Mouse (Mus musculus): Measurements from ENCODE around the gene Pdlim4.

GRCm38 (mm10) chr11:54064412-54064978 lies 4.3 kb downstream of the Pdlim4 start:
- no peak for TF ChIP-seq ZC3H11A (IDR thresholded peaks at IDR 0.05; ENCODE audit: borderline replicate concordance, low read depth, low read length)
- no peak for TF ChIP-seq ZNF384 (IDR thresholded peaks at IDR 0.05; ENCODE audit: low read depth, low read length)
- TF ChIP-seq HCFC1 (IDR thresholded peaks at IDR 0.05; ENCODE audit: borderline replicate concordance, insufficient read depth, low read length): no peak
- no peak for TF ChIP-seq CHD2 (IDR thresholded peaks at IDR 0.05; ENCODE audit: low read depth, low read length)
- no peak for TF ChIP-seq MAFK (IDR thresholded peaks at IDR 0.05; ENCODE audit: insufficient read depth, low read depth, low read length)
